ENCODE assay signal across 8 mouse cellular contexts in genomic region chr9:44249181-44250146, GRCm38 (mm10). TPM values are rescaled to one million over a fixed set of nuclear protein-coding genes. Genes with fewer than 3 reads are reported as not detected.
DNase-seq lines count a peak whose midpoint lies in the region; ATAC-seq and TF ChIP-seq lines count a peak whose summit lies in the region.

No protein-coding gene starts in this region.

- peak; percentile 65 for TF ChIP-seq CTCF in heart, postnatal 0 days (IDR thresholded peaks at IDR 0.05; ENCODE audit: low read depth)
- TF ChIP-seq CTCF in thymus, adult 2 months (IDR thresholded peaks at IDR 0.05; ENCODE audit: borderline replicate concordance, control insufficient read depth, extremely low read depth, insufficient read depth, low read length, poor library complexity), result peak; percentile 78; the same call in 1 of the 2 replicates

- no peak overlapping the region for H3K4me3 ChIP-seq in forebrain, embryonic 10.5 days
- H3K4me3 ChIP-seq in heart, postnatal 0 days (ENCODE audit: low read depth, low read length), result no peak overlapping the region
- no peak overlapping the region for H3K4me3 ChIP-seq in neural tube, embryonic 14.5 days (ENCODE audit: low read depth, low read length)
- peak overlapping the region; percentile 12; the same call in 1 of the 2 replicates for H3K4me3 ChIP-seq in thymus, adult 2 months (ENCODE audit: control insufficient read depth, insufficient read depth, low read length)

- peak; percentile 54 for DNase-seq in CD4-positive helper T cell, adult 2 months (ENCODE audit: low read depth, low spot score)
- DNase-seq in adrenal gland, adult 2 months, result peak; percentile 85
- peak; percentile 45 for DNase-seq in forebrain, embryonic 10.5 days (ENCODE audit: extremely low spot score, low spot score)
- DNase-seq in heart, postnatal 0 days (ENCODE audit: low spot score), result peak; percentile 79
- peak; percentile 80 to 87 for DNase-seq in kidney, postnatal 25 days
- DNase-seq in lung, adult 18-20 months, result peak; percentile 57 to 64
- peak; percentile 88 for DNase-seq in thymus, adult 2 months

- H3K4me2 ChIP-seq in heart, postnatal 0 days (ENCODE audit: low read depth, low read length), result peak overlapping the region; percentile 41
- no peak overlapping the region for H3K4me2 ChIP-seq in neural tube, embryonic 14.5 days (ENCODE audit: low read depth, low read length)

- peaks cover 26% of the 10 kb centered on the region for H3K27me3 ChIP-seq in forebrain, embryonic 10.5 days (ENCODE audit: poor library complexity, severe bottlenecking)
- no peaks in the 10 kb centered on the region for H3K27me3 ChIP-seq in heart, postnatal 0 days (ENCODE audit: control insufficient read depth, insufficient read depth, low read length)
- no peaks in the 10 kb centered on the region for H3K27me3 ChIP-seq in neural tube, embryonic 14.5 days (ENCODE audit: control insufficient read depth, insufficient read depth, low read length)
- H3K27me3 ChIP-seq in thymus, adult 2 months (ENCODE audit: control insufficient read depth, insufficient read depth, low read length), result no peaks in the 10 kb centered on the region

- 49% methylated on average over 26 of the region's 26 CpGs for WGBS in forebrain, embryonic 10.5 days
- 33% methylated on average over 26 of the region's 26 CpGs for WGBS in heart, postnatal 0 days
- 55% methylated on average over 26 of the region's 26 CpGs for WGBS in neural tube, embryonic 14.5 days
- 50% methylated on average over 26 of the region's 26 CpGs for whole genome bisulfite sequencing in thymus, adult 2 months

- H3K9ac ChIP-seq in heart, postnatal 0 days (replicated peaks; ENCODE audit: low read depth, low read length), result no peak overlapping the region
- no peak overlapping the region for H3K9ac ChIP-seq in neural tube, embryonic 14.5 days (replicated peaks; ENCODE audit: low read depth, low read length)

- H3K27ac ChIP-seq in forebrain, embryonic 10.5 days, result peak overlapping the region; percentile 8; the same call in 1 of the 2 replicates
- H3K27ac ChIP-seq in heart, postnatal 0 days (ENCODE audit: low read depth), result 0 out of 2 replicates have a peak overlapping the region, but pooled peaks have one; percentile 28
- H3K27ac ChIP-seq in neural tube, embryonic 14.5 days (ENCODE audit: low read depth, low read length), result peak overlapping the region; percentile 12; the same call in 1 of the 2 replicates
- no peak overlapping the region for H3K27ac ChIP-seq in thymus, adult 2 months (ENCODE audit: control insufficient read depth, insufficient read depth, low read length)

- H3K4me1 ChIP-seq in forebrain, embryonic 10.5 days, result peaks cover 41% of the 10 kb centered on the region
- no peaks in the 10 kb centered on the region for H3K4me1 ChIP-seq in heart, postnatal 0 days (ENCODE audit: control insufficient read depth, insufficient read depth)
- H3K4me1 ChIP-seq in neural tube, embryonic 14.5 days (ENCODE audit: control insufficient read depth, insufficient read depth, low read length), result peaks cover 10% of the 10 kb centered on the region
- H3K4me1 ChIP-seq in thymus, adult 2 months (replicated peaks; ENCODE audit: control insufficient read depth, insufficient read depth, low read length), result peaks cover 36% of the 10 kb centered on the region

- ATAC-seq in heart, postnatal 0 days (ENCODE audit: insufficient read depth, low read depth), result peak; percentile 88
- 0 out of 2 replicates have a peak, but pooled peaks have one; percentile 57 for ATAC-seq in neural tube, embryonic 14.5 days (ENCODE audit: low read depth)

- H3K36me3 ChIP-seq in forebrain, embryonic 10.5 days (replicated peaks), result no peaks in the 10 kb centered on the region
- H3K36me3 ChIP-seq in heart, postnatal 0 days (replicated peaks; ENCODE audit: control insufficient read depth, insufficient read depth, low read length), result no peaks in the 10 kb centered on the region
- no peaks in the 10 kb centered on the region for H3K36me3 ChIP-seq in neural tube, embryonic 14.5 days (ENCODE audit: control insufficient read depth, insufficient read depth, low read length)
- no peaks in the 10 kb centered on the region for H3K36me3 ChIP-seq in thymus, adult 2 months (ENCODE audit: control insufficient read depth, insufficient read depth, low read length)

- no peak for TF ChIP-seq EP300 in heart, postnatal 0 days (IDR thresholded peaks at IDR 0.05; ENCODE audit: low read depth)

- no peaks in the 10 kb centered on the region for H3K9me3 ChIP-seq in forebrain, embryonic 10.5 days
- H3K9me3 ChIP-seq in heart, postnatal 0 days (replicated peaks; ENCODE audit: control insufficient read depth, low read length), result no peaks in the 10 kb centered on the region
- no peaks in the 10 kb centered on the region for H3K9me3 ChIP-seq in neural tube, embryonic 14.5 days (ENCODE audit: control insufficient read depth, low read length)

- TF ChIP-seq POLR2A in thymus, adult 2 months (IDR thresholded peaks at IDR 0.05; ENCODE audit: control insufficient read depth, extremely low read depth, insufficient read depth, low read length, poor library complexity), result no peak

RNA-seq across cellular contexts. Expression of gene Pdzd3, which starts 1.8 kb away (rescaled TPM):
- not detected for total RNA-seq in adrenal gland, adult 2 months (2021)
- polyA plus RNA-seq in adrenal gland, adult 2 months (2012; rRNA removed), result 0.06 TPM in 1 of 2 replicates, not detected in the other
- polyA plus RNA-seq in forebrain, embryonic 10.5 days (2016; fragmentation: Nextera tagmentation; extraction: Ambion mirVana), result 0.06 TPM in 1 of 2 replicates, not detected in the other
- not detected in 2 replicates for total RNA-seq in heart, postnatal 0 days (2014; rRNA removed; ENCODE audit: low replicate concordance)
- 0.07 and 0.10 TPM in 2 replicates for polyA plus RNA-seq in heart, postnatal 0 days (2015; fragmentation: Nextera tagmentation; extraction: Ambion mirVana)
- 0.12 and 0.23 TPM in 2 replicates for polyA plus RNA-seq in neural tube, embryonic 14.5 days (2014; fragmentation: Nextera tagmentation; extraction: Ambion mirVana)
- polyA plus RNA-seq in thymus, adult 2 months (2012; rRNA removed), result 0.55 and 0.59 TPM in 2 replicates

RNA-seq across cellular contexts. Expression of gene Ccdc153, which starts 9.0 kb away (rescaled TPM):
- total RNA-seq in adrenal gland, adult 2 months (2021), result 1 to 10 TPM; 2.7 to 3.4 TPM
- 0.26 and 0.63 TPM in 2 replicates for polyA plus RNA-seq in adrenal gland, adult 2 months (2012; rRNA removed)
- not detected in 2 replicates for polyA plus RNA-seq in forebrain, embryonic 10.5 days (2016; fragmentation: Nextera tagmentation; extraction: Ambion mirVana)
- total RNA-seq in heart, postnatal 0 days (2014; rRNA removed; ENCODE audit: low replicate concordance), result not detected in 2 replicates
- polyA plus RNA-seq in heart, postnatal 0 days (2015; fragmentation: Nextera tagmentation; extraction: Ambion mirVana), result 2.0 TPM in 1 of 2 replicates, not detected in the other
- not detected in 2 replicates for polyA plus RNA-seq in neural tube, embryonic 14.5 days (2014; fragmentation: Nextera tagmentation; extraction: Ambion mirVana)
- polyA plus RNA-seq in thymus, adult 2 months (2012; rRNA removed), result 6.1 and 13.0 TPM in 2 replicates

RNA-seq across cellular contexts. Expression of gene Cbl, which starts 15.6 kb away (rescaled TPM):
- total RNA-seq in adrenal gland, adult 2 months (2021), result 10 to 100 TPM; 26.2 to 31.5 TPM
- 7.8 and 8.7 TPM in 2 replicates for polyA plus RNA-seq in adrenal gland, adult 2 months (2012; rRNA removed)
- 21.3 and 23.8 TPM in 2 replicates for polyA plus RNA-seq in forebrain, embryonic 10.5 days (2016; fragmentation: Nextera tagmentation; extraction: Ambion mirVana)
- total RNA-seq in heart, postnatal 0 days (2014; rRNA removed; ENCODE audit: low replicate concordance), result 17.6 and 18.6 TPM in 2 replicates
- 4.3 and 5.2 TPM in 2 replicates for polyA plus RNA-seq in heart, postnatal 0 days (2015; fragmentation: Nextera tagmentation; extraction: Ambion mirVana)
- 19.7 and 22.6 TPM in 2 replicates for polyA plus RNA-seq in neural tube, embryonic 14.5 days (2014; fragmentation: Nextera tagmentation; extraction: Ambion mirVana)
- polyA plus RNA-seq in thymus, adult 2 months (2012; rRNA removed), result 132 and 194 TPM in 2 replicates

RNA-seq across cellular contexts. Expression of gene Nlrx1, which starts 18.9 kb away (rescaled TPM):
- total RNA-seq in adrenal gland, adult 2 months (2021), result 10 to 100 TPM; 15.7 to 27.8 TPM
- 25.3 and 27.7 TPM in 2 replicates for polyA plus RNA-seq in adrenal gland, adult 2 months (2012; rRNA removed)
- 2.8 and 2.9 TPM in 2 replicates for polyA plus RNA-seq in forebrain, embryonic 10.5 days (2016; fragmentation: Nextera tagmentation; extraction: Ambion mirVana)
- 10.4 and 15.4 TPM in 2 replicates for total RNA-seq in heart, postnatal 0 days (2014; rRNA removed; ENCODE audit: low replicate concordance)
- polyA plus RNA-seq in heart, postnatal 0 days (2015; fragmentation: Nextera tagmentation; extraction: Ambion mirVana), result 8.9 and 10.2 TPM in 2 replicates
- 3.7 and 4.5 TPM in 2 replicates for polyA plus RNA-seq in neural tube, embryonic 14.5 days (2014; fragmentation: Nextera tagmentation; extraction: Ambion mirVana)
- polyA plus RNA-seq in thymus, adult 2 months (2012; rRNA removed), result 13.4 and 16.2 TPM in 2 replicates

RNA-seq across cellular contexts. Expression of gene Abcg4, which starts 39.0 kb away (rescaled TPM):
- 10 to 100 TPM; 27.1 to 41.4 TPM for total RNA-seq in adrenal gland, adult 2 months (2021)
- 84.3 and 86.8 TPM in 2 replicates for polyA plus RNA-seq in adrenal gland, adult 2 months (2012; rRNA removed)
- polyA plus RNA-seq in forebrain, embryonic 10.5 days (2016; fragmentation: Nextera tagmentation; extraction: Ambion mirVana), result 5.3 and 7.2 TPM in 2 replicates
- total RNA-seq in heart, postnatal 0 days (2014; rRNA removed; ENCODE audit: low replicate concordance), result 1.7 and 2.1 TPM in 2 replicates
- polyA plus RNA-seq in heart, postnatal 0 days (2015; fragmentation: Nextera tagmentation; extraction: Ambion mirVana), result 0.49 and 0.69 TPM in 2 replicates
- polyA plus RNA-seq in neural tube, embryonic 14.5 days (2014; fragmentation: Nextera tagmentation; extraction: Ambion mirVana), result 21.4 and 25.0 TPM in 2 replicates
- 1.2 and 2.7 TPM in 2 replicates for polyA plus RNA-seq in thymus, adult 2 months (2012; rRNA removed)
